Mouse (Mus musculus) left cerebral cortex, postnatal 36 days (tissue): ENCODE results near the gene Pcca. TPM values are rescaled to one million over a fixed set of nuclear protein-coding genes. Genes with fewer than 3 reads are reported as not detected.
"Not testable (repeated sequence)": the region's sequence is repeated elsewhere in the genome, so short reads cannot be mapped to it uniquely, and the experiment has no call there.

Experiments
- DNase-seq, 2 experiments: peaks; one replicate each; pipeline ENCODE4 v3.0.0; 2021 to 2022; ENCODE audit warnings: low spot score in 2 of 2, mixed read lengths in 1 of 2
- intact Hi-C: fragments of 180-260 bp; cut with DNase I; formaldehyde crosslinking; loops from one replicate; pipeline ENCODE4 v1.15.1; 2025
- total RNA-seq, 2 experiments: library from RNA; stranded (reverse); gene quantifications; 2 replicates each; pipeline ENCODE4 v1.2.3; 2021

The Pcca gene
- total RNA-seq, 2 experiments from 2014 or later: 32.7 to 35.3 TPM

DNA sequence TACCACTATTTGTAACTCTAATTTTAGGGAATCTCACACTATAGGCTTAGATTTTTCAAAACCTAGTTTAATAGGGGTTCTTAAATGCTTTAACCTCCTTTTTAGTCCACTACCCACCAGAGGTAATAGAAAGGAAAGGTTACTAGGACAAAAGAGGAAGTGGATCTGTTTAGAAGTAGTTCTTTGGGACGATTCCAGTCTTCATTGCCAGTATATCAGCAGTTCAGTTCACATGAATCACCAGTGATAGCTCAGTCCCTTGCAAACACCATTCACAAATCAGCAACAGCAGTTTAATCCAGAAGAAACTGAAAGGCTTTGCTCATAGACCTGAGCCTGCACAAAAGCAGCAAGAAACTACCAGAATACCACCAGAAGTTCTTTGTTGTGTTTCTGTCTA lies 14.8 kb downstream of the Pcca start:
- intact Hi-C loops: no loop called here
- no peak for DNase-seq

DNA sequence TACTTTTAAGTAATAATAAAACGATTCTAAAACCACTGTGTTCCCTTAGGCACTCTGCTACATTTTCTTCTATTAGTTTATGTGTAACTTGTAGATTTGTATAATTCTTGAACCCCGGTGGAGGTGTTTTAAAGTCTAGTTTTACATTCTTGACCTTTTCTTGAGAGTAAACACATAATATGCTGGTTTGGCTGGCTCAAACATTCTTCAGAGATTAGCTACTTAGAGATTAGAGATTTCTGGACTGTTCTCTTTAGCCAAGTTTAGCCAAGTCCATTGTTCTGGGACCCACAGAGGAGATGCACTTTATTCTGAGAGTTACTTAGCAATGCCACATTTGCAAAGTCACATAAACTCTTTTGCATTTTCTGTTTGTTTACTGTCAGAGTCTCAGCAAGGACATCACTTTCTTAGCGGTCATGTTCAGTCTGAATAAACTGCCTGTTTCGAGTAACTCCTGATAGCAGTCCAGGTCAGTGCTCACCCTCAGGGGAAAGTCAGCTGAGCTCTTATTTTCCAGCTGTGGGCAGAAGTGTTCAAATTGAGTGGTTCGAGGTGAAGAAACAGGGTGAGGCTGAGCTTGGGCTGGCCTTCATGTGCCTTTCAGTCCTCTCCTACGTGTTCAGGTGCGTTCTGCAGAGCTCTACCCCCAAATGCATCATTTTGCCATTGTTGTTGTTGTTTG lies 18.8 kb downstream of the Pcca start:
- DNase-seq: no peak
- intact Hi-C loops: no loop called here

DNA sequence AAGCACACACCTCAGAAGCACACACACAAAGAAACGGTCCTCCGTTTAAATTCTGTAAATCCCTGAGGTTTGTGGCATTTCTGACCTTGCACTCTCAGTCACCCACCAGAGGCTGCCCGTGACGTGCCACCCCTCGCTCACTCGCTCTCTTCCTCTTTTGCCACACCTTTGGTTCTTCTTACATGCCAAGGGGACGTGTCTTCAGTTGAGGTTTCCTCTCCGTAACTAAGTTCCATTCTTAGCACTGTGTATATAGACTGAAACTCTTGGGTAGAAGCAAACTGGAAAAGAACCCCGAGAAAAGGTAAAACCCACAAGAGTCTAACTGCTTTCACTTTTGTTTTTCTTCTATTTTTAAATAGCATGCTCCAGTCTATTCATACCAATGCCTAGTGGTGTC lies 23.2 kb downstream of the Pcca start:
- intact Hi-C loops: no loop called here
- DNase-seq: no peak

DNA sequence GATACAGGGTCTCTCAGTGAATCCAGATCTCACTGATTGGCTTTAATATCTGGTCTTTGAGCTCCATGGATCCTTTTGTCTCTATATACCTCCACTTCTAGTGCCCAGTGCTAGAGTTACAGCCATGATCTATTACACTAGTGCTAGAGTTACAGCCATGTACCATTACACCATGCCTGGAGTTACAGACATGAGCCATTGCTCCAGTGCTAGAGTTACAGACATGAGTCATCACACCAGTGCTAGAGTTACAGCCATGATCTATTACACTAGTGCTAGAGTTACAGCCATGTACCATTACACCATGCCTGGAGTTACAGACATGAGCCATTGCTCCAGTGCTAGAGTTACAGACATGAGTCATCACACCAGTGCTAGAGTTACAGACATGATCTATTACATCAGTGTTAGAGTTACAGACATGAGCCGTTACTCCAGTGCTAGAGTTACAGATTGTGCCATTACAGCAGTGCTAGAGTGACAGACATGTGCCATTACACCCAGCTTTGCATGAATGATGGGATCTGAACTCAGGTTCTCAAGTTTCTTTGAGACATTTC lies 26.8 kb downstream of the Pcca start:
- DNase-seq, intact Hi-C loops: not testable (repeated sequence)

DNA sequence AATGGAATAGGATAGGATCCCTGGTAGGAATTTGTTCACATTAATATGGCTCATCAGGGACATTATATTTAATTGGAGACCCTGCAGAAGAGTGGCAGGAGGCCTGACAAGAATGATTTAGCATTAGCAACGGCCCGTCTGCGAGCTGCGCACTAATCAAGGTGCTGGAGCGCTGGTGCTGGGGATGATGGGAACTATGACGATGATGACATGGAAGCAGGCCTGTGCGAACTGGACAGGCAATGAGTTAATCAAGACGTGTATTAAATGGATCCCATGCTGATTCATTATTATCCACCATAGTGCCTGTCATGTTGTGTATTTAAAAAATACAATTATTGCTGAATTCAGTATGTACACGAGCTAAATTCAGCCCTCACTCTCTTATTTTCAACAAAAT lies 36.7 kb downstream of the Pcca start:
- intact Hi-C loops: no loop called here
- DNase-seq: no peak

DNA sequence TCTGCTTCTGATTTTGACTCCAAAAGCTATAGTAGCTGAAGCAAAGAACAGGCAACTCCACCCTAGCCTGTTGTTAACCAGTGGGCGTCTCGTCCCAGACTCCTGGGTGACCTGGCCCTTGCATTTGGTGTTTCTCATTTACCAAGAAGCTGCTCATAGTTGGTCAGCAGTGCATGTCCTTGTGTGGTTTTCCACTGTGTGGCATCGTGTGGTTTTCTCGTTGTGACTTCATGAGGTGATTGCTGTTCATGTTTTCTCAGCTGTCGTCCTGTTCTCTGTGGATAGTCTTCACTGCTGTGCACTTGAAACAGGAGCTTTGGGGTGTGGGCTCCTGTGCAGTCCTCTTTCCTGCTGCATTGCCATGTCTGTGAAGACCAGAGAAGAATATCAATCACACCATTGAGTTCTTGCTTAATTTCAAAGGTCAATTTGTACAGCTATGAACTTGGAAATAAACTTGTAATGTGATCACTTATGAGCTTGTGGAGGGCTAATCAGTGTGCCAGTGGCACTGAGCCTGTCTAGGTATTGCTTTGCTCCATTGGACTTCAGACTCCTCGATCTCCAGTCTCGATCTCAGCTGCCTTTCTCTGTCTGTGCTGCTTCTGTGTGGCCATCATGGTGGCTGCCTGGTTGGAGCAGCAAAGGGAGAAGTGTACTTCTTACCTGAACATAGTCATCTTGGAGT lies 40.1 kb downstream of the Pcca start:
- DNase-seq: no peak
- intact Hi-C loops: no loop called here

DNA sequence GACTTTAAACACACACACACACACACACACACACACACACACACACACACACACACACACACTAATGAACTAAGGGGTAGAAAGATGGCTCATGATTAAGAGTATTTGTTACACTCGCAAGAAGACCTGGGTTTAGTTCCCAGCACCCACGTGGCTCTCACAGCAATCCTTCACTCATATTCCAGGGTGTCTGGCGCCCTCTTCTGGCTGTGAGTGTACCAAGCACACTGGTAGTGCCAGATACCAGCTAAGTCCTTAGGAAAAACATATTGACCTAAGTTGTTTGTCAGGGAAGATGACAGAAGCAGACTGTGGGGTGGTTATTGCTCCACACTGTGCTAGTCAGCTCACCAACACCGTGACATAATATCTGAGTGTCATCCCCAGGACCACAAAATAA lies 43.7 kb downstream of the Pcca start:
- intact Hi-C loops: no loop called here
- DNase-seq: no peak

DNA sequence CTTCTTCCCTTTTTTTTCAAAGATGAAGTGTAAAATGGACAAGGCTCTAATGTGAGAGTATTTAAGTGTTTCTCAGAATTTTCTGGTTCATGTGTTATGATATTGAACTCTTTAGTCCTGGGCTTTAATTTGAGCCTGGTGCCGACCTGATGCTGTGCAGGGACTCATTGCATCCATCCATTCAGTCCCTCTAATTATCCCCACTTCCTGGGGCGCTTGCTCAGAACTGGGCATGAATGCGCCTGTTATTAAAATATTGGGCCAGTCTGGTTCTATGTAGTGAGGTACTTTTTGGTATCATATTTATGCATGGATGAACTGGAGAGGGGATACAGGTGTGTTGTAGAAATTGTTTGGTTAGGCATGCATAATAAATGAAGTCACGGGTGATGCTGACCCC lies 47.9 kb downstream of the Pcca start:
- intact Hi-C loops: no loop called here
- no peak for DNase-seq

DNA sequence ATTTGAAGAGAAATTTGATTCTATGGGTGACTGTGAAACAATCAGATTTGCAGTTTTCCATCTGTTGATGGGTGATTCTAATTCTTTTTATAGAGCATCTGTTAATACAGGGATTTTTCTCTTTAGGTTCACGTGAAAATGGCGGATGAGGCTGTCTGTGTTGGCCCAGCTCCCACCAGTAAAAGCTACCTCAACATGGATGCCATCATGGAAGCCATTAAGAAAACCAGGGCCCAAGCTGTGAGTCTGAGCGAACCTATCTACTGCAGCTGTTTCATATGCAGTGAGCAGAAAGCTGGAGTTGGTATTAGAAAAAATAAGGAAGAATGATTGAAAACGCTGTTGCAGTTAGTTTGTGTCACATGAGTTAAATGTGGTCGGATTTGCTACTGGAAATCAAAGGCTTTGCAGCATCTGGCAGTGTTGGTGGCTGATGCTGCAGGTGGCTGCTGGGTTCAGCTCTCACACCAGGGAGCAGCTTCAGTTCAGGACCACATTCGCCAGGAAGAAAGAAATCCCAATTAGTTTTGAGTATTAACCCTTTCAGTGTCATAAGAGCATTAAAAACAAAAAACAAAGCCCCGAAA lies 48.5 kb downstream of the Pcca start:
- no peak for DNase-seq
- intact Hi-C loops: no loop called here

DNA sequence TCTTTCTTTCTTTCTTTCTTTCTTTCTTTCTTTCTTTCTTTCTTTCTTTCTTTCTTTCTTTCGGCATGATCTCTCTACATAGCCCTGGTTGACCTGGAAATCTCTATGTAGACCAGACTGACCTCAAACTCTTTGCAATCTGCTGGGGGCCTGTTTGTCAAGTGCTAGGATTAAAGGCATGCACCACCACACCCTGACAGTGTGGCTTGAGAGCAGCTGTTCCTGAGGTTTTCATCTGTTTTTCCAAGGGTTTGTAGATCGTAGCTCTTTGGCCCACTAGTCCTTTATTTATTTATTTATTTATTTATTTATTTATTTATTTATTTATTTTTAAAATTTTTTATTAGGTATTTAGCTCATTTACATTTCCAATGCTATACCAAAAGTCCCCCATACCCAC lies 50.0 kb downstream of the Pcca start:
- DNase-seq, intact Hi-C loops: not testable (repeated sequence)

DNA sequence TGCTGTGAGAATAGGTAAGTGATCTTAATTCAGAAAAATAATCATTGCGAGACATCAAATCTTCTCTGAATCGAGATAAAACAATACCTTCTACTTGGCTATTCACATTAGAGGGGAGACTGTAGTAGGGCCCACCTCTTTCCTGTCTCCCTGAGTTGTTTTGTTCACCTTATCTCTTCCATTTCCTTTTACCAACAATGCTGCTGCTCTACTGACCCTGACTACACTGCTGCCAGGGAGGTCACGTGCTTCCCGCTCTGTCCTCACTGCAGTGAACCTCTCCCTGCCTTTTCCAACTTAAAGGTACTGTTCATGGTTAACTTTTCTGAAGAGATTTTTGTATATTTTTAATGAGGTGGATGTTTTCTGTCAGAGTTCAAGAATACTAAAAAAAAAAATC lies 52.8 kb downstream of the Pcca start:
- intact Hi-C loops: no loop called here
- DNase-seq: no peak

DNA sequence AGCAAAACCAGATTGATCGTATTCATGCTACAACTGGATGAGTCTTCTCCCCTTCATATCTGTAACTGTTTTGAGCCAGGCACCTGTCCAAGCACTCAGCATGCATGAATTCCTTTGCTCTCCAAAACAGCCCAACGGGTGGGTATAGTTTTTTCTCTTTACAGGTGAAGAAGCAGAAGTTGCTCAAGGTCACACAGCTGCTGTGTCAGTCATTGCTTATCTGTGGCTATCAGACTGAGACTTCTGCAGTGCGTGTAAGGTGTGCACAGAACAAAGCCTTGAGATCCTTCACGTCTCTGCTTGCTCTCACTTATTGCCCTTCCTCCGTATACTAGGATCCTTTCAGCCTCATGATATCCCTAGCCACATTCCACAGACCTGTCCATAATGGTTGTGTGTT lies 63.4 kb downstream of the Pcca start:
- intact Hi-C loops: no loop called here
- no peak for DNase-seq

DNA sequence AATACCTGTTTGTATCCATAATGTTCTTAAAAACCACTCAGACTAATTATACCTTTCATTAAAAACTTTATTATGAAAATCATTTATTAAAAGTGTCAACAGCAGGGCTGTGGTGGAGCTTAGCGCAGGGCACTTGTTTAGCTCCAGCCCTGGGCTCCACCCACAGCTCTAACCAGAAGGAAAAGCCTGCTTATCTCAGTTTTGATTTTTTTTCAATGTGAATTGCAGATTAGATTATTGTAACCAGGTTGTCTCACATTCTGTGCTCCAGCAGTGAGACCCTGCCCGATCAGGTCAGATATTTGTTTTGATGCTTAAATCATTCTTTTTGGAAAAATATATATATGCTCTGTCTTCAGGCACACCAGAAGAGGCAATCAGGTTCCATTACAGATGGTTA lies 64.7 kb downstream of the Pcca start:
- intact Hi-C loops: no loop called here
- no peak for DNase-seq

DNA sequence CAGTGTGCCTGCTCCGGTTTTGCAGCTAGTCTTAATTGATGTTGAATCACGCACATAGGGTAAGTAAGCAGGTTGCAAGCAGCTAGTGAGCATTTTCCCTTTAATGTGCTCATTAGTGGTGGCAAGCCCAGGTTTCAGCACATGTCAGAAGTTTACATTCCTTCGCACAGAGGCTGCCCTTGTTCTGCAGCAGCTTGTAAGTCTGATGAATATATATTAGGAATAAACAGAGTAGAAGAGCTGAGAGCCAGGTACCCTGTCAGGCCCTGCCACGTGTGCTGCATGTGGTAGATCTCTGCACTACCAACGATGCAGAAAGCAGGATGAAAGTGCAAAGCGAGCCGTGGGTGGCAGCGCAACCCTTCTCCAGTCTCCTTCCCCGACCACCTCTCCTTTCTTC lies 65.7 kb downstream of the Pcca start:
- intact Hi-C loops: no loop called here

DNA sequence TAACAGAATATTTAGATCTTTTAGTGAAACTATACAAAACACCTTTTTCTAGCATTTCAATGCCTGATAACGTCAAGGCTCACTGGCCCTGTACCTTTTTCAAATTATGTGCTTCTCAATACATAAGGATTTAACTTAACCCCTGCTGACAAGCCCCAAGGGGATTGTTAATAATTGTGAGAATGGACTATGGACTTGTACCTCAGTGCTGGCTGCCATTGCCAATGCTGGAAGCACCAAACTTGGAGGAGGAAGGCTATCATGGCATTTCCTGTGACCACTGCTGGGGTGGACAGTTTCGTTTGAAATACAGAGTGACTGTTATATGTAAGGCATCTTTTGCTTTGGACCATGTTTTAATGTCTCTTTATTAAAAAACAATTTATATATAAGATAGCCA lies 68.6 kb downstream of the Pcca start:
- intact Hi-C loops: no loop called here
- no peak for DNase-seq

More for the DNA sequence above, 65.7 kb downstream of the Pcca start:
- DNase-seq: no peak

DNA sequence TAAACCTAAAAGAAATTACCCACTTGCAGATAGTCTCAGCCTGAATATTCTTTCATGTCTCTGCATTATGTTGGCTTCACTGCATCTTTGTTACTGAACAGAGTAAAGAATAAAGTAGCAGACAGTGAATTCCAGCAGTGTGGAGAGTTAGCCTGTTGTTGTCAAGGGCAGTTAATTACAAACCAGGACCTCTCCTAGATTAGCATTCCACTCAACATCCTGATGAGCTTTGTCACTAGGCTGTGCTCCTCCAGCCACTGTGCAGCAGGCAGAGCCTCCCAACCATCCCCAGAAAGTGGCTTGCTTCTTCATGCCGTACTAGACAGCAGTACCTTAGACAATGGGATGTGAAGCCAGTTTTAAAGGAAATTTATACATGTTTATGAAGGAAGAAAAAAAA lies 72.4 kb downstream of the Pcca start:
- intact Hi-C loops: no loop called here

DNA sequence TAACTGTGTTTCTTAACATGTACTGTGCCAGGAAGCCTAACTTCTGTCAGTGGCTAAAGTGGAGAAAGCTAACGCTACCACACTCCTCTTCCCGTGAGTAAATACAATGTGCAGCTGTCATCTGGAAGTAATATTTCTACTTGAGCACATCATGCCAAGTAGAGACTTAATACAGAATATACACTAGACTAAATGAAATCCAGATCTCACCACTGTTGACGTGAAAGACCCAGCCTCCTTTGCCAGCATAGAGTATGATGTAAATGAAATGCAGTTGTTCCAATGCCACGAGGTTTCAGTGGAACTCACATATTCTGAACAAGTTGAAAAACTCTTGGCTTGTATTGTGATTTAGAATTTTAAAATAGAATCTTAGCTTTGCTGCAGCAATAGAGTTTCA lies 73.3 kb downstream of the Pcca start:
- intact Hi-C loops: no loop called here
- no peak for DNase-seq

More for the DNA sequence above, 72.4 kb downstream of the Pcca start:
- no peak for DNase-seq

DNA sequence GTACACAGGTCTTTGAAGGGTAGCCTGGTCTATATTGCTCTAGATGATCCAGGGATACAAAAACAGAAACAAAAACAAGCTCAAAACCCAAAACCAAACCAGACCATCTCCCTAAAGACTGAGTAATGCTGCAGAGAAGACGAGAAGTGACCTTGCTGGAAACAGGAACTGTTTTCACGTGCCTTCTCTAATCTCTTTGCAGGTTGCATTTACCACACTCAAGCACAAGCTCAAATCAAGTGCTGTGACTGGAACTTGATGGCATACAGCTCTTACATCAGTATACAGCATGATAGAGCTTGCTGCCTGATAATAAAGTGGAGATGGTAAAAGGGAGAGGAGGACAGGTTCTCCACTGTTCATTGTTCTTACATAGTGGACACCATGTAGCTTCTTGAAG lies 74.2 kb downstream of the Pcca start:
- intact Hi-C loops: no loop called here
- no peak for DNase-seq

DNA sequence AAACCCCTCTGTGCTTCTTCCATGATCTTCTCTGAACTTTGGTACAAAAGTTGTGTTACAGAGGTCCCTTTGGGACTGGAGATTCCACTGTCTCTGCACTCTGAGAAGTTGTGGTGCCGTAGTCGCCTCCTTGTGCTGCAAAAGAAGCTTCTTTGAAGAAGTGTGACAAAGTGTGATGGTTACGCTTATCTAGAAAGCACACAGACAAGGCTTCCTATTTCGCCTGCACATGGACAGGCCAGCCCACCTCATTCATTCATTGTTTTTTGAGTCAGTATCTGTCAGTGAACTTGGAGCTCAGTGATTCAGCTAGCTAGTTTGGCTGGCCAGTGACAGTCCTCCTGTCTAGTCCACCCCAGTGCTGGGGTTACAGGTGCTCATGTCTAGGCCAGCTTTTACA lies 76.9 kb downstream of the Pcca start:
- no peak for DNase-seq
- intact Hi-C loops: no loop called here

DNA sequence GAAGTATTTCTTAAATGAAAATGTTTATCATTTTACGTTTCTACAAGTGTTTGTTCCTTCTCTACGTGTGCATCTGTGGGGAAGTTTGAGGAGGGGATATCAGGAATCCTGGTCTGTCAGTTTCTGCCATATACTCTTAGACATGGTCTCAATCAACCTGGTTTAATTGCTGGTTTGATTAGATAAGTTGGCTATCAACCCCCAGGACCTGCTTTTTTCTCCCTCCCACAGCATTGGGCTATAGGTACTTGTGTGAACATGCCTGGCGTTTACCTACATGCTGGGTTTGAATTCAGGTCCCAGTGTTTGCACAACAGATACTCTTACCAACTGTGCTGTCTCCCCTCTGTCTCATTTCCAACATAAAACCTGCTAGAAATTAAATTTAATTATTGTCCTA lies 78.2 kb downstream of the Pcca start:
- no peak for DNase-seq
- intact Hi-C loops: no loop called here

DNA sequence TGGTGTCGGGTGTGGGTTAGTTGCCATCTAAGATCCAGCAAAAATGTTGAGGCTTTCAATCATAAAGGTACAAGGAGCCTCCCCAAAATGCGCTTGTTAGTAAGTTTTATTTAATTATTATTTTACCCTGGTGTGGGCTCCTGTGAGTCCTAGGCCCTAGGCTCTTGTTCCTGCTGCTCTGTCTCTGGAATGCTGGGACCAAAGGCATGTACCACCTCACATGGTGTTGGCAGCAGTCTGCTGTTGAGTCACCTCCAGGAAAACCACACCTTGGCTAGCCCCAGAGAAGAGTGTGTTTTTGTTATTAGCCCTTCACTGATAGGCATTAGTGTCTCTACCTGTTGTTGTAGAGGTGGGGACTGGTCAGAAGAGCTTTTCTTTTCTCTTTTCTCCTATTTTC lies 83.5 kb downstream of the Pcca start:
- intact Hi-C loops: no loop called here
- no peak for DNase-seq
